Mouse (Mus musculus) adrenal gland, adult 2 months (tissue): Measurements from ENCODE around the gene Noc4l. TPM values are rescaled to one million over a fixed set of nuclear protein-coding genes. Genes with fewer than 3 reads are reported as not detected.

Source experiments
- DNase-seq: peaks from one replicate; pipeline ENCODE4 v3.0.0; 2021
- long read RNA-seq: library from polyadenylated mRNA; stranded (forward); transcript quantifications from one replicate; pipeline ENCODE4 v2.0.0, GENCODE M21; 2021
- polyA plus RNA-seq: library from polyadenylated mRNA; depleted of rRNA; stranded (reverse); fragments of >200 nt; gene quantifications from 2 replicates; pipeline ENCODE4 v1.2.3, GENCODE M21; 2012; rRNA removed
- total RNA-seq, 2 experiments: library from RNA; stranded (reverse); gene quantifications; 2 replicates each; pipeline ENCODE4 v1.2.3; 2021

Gene Noc4l
- total RNA-seq (10 to 100 TPM; 19.3 to 19.7 TPM), polyA plus RNA-seq (54.4 and 68.1 TPM in 2 replicates)
- long read RNA-seq, transcript Noc4l-201 (15 exons, 2,075 nt): major isoform, 22 of 24 reads
- long read RNA-seq, partial matches to known transcripts: 1 of 24 reads
- long read RNA-seq, other reads (novel, unspliced or antisense): 1 of 24 reads

DNA sequence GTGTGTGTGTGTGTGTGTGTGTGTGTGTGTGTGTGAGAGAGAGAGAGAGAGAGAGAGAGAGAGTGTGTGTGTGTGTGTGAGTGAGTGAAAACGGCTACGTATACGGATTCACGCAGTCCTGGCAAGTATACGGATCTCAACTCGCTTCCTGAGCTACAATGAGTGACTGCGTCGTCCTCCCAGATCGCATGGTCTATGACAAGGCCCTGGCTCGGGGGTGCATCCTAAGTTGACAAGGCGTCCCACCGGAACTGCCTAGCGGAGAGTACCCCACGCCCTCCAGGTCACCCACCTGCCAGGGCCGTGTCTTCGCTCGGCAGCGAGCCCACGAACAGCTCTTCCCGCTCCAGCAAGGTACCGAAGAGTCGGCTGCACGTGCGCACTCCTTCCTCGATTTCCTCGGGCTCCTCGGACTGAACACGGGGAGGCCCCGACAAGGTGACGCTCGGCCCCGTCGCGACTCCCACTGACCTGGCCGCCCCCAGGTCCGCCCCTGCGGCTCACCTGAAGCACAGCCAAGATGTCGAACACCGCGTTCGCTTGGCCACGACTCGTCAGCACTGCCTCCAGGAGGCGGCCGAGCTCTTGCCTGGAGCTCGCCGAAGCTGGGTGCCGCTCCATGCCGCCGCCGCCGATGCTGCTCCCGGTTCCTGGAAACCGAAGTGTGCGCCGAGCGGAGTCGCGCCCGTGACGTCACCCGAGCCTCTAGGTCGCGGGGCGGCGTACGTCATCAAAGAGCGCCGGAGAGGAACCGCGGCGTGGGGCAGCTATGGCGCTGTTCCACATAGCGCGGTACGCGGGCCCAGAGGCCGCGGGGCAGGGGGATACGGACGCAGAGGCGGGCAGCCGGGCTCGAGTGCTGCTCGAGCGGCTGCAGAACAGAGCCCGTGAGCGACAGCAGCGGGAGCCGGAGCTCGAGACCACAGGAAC is at the start of gene Noc4l, which contains the start of gene Ddx51:
Gene Noc4l, minus strand, starts transcription at position 699 of the 930 bp plus-strand sequence.
Gene Ddx51, plus strand, starts transcription at position 733 of the 930 bp plus-strand sequence.
- peak; percentile 95 for DNase-seq

DNA sequence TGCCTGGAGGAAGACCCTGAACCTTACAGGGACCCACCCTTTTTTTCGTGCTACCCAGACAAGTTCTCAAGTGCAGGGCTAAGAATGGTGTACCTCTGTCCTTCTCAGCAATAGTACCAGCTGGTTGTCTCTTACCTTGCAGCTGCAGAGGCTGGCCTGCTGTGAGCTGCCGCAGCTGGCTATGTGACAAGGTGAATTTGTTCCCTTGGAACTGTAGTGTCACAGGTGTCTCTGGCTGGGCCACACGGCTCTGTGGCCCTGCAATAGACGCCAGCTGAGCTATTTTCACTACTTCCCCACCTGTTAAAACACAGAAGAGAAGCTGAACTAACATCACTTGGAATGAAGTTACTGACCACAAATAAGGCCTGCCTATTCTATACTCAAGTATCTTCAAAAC is 45.4 kb upstream of the Noc4l start:
- DNase-seq: no peak

DNA sequence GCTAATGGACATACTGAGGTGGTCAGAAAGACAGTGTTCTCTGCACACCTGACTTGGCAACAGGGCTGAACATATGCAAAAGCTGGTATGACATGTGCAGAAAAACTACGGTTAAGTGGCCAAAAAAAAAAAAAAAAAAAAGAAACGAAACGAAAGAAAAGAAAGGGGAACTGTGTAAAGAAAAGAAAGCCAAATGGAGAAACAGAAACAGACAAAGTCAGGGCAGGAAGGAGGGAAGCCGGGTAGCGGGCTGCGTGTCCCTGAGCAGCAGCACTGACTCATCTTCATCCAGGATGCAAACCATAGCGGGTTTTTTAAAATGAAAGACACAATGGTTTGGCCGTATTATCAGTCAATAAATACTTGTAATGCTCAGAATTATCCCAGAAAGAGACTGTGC is 28.8 kb upstream of the Noc4l start:
- no peak for DNase-seq

DNA sequence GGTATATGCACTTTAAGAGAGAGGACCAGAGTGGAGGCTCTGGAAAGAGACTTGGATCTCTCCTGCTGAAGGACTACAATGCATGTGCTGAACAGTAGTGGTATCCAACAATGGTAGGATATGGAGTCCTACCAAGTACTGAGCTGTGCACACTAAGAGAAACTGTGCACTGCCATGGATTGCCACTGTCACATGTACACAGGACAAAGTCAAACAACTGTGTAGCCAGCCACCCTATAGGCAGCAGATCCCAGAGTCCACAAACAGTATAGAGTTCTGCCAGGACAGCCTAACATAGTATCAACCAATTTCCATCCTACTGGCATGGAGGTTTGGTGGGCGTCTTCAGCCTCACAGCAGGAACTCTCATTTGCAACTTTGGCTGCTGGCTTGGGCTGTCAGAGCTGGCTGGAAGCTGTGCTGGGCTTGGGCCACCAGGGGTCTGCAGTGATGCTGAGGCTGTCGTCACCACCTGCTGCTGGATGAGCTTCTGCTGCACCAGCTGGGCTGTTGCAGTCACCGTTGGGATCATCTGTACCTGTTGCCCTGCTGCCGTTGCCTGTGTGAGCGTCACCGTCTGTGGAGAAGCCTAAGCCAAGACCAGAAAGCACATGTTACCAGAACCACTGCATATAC is 12.4 kb upstream of the Noc4l start:
- no peak for DNase-seq

DNA sequence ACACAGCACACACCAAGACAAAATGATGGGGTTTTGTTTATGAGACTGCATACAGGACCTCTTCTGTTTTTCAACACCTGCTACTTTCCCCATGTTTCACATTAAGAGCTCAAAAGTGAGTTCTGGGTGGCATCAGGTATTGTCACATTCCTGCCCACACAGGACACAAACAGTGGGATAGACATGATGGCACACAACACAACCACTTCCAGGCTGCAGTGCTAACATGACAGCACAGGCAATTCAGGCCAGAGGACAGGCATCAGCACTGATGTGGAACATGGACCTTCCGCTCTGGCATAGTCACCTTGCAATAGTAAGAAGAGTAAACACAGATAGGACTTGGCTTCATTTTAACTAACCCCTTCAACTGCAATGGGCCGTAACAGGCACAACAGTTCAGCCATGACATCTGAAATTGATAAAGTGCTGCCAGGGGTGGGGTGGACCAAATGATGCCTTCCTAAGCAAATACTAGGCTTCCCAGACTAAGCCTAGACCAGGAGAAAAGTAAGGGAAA is 11.6 kb upstream of the Noc4l start:
- no peak for DNase-seq

DNA sequence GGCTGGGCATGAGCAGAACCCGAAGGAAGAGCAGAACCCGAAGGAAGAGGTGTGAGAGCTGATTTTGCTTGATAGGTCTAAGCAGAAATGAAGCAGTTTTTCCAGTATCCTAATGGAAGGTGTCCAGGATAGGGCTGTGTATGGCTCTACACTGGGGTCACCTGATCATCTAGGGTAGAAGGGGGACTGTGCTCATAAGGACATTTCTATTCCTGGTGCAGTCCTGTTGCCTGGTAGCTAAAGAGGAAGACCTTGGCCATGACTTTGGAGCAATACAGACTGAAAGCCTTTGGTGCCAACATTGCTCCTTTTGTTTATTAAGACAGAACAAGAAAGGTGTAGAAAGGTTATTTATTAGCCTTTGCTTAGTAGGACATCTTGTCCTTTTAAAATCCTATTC is 10.8 kb upstream of the Noc4l start:
- DNase-seq: no peak

DNA sequence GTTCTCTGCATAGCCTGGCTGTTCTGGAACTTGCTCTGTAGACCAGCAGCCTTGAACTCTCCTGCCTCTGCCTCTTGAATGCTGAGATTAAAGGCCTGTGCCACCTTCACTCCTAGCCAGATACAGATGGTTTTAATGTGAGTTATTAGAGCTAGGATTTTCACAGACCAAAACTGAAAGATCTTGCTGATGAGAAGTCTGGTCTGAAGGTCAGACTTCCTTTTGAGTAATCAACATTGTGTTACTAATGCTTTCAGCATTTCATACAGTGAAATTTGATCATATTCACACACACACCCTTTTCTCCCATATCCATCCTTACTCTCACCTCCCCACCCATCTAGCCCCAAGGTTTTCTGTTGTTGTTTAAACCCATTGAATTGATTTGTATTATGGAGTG is 6.5 kb upstream of the Noc4l start:
- no peak for DNase-seq

DNA sequence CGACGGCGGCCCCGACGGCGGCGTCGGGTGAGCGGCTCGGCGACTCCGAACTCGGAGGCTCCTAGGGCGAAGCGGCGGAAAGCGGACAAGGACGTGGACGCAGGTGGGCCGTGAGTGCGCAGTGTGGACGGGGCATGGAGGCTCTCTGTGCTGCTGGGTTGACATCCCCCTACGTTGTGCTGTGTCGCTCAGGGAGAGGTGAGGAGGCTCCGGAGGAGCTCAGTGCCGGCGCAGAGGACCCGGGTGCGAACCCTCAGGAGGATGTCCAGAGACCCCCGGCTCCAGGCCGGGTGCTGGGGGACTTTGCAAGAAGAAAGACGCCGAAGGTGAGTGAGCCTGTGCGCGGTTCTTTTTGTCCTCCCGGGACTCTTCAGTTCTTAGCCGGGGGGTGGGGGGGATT is 469 bp upstream of the Noc4l start:
- DNase-seq: no peak

DNA sequence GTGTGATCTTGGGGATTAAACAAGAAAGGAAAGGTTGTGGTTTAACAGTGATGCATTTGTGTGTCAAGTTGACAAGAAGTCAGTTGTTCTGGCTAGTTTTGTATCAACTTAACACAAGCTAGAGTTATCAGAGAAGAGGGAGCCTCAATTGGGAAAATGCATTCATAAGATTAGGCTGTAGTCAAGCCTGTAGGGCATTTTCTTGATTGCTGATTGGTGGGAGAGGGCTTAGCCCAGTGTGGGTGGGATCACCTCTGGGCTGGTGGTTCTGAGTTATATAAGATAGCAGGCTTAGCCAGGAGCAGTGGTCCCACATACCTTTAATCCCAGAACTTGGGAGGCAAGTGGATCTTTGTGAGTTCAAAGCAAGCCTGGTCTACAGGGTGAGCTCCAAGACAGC is 6.8 kb downstream of the Noc4l start:
- no peak for DNase-seq

DNA sequence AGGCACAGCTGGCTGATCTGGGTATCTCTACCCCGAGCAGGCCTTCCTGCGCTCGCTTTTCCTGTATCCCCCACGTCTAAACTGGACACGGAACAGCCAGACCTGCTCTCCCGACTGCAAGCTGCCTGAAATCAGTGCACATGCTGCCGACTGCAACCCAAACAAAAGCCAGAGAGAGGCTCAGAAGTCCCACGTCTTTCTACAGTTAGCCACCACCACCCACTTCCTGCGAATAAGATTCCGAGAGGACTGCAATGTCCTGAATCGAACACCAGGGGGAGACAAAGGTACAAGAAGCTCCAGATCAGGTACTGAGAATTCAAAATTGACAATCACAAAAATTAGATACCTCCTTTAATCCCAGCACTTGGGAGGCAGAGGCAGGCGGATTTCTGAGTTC is 13.8 kb downstream of the Noc4l start:
- DNase-seq: peak; percentile 63

DNA sequence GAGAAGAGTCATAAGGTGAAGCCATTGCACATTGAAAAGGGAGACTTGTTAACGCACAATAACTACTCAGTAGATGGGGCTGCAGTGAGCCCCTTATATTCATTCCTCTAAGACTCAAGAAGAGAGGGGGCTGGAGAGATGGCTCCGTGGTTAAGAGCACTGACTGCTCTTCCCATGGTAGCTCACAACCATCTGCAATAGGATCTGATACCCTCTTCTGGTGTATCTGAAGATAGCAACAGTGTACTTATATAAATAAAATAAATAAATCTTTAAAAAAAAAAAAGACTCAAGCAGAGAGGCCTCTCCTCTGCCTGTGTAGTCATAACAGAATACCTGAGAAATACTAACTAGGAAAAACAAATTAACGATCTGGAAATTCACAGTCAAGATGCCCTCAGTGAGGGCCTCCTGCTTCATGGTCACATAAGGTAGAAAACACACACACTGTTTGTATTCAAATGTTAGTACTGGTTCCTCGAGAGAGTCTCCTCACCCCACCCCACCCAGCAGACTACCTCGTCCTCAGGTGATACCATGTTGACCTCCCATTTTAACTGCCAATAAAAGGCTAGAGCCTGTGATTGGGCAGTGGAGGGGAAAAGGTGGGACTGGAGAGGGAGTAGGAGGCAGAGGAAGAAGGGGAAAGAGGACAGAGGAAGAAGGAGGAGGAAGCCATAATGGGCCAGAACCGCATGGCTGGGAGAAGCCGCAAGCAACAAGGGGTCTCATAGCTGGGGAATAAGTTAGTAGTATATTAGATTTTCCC is 14.7 kb downstream of the Noc4l start:
- no peak for DNase-seq

DNA sequence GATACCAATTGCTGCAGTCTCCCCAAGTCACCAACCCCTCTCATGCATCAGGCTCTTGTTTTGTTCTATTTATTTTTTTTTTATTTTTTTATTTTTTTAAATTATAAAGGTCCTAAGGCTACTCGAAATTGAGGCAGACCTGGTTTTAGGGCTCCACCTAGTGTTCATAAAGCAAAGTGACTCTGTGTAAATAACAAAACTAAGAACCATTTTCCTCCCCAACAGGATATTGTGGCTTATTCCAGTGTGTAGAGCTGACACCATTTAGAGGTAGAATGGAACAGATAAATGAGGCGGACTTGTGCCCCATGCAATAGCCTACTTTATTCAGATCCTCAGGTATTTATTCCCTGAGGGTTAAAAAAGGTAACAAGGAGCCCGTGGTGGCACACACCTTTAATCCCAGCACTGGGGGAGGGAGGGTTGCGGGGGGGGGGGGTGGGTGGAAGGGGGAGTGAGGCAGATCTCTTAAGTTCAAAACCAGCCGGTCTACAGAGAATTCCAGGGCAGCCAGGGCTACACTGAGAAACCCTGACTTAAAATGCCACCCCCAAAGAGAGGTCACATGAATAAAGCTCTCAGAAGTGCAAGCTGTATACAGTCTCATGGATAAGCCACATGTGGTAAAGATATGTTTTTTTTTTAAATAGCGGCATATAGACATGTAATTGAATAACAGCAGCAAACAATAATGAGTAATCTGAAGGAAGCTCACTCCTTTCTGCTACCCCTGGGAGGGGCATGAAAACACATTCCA is 17.1 kb downstream of the Noc4l start:
- DNase-seq: no peak

DNA sequence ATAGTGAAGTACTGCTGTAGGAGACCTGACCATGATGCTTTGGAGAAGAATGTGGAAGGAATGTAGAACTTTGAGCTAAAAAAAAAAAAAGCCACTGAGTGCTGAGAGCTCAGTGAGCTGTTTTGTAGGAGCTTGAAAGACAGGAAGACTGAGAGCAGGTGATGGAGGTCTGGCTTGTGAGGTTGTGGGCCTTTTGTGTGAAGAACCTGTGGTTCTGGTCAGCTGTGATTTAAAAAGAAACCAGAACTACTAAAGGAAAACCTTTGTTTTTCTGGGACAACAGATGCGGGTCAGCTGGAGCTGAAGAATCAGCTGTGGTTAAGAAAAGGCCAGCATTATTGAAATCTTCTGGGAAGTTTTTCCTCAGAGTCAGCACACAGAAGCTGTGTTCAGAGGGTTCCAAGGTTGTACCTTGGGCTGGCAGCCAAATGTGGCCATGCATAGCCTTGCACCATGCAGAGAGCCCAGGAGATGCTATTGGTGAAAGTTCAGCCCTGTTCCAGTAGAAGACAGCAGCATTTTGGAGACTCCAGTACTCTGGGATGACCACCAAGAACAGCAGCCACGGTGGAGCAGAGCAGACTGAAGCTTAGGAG is 23.6 kb downstream of the Noc4l start:
- peak; percentile 89 for DNase-seq

DNA sequence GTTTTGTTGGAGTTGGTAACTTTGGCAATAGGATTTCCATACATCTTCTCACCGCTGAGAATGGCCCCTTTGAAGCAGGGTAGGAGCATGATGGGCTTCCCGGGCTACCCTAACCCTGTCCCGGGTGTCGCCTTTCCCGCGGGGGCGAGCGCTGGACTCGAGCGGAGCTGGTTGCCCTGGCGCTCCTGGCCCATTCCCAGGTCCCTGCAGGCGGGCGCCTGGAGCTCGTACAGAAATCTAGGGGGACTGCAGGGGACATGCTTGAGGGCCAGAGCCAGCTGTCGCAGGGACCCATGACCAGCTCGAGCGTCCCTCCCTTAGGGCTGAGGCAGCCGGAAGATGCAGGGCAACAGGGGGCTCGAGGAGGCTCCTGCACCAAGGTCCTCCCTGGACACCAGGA is 25.1 kb downstream of the Noc4l start:
- DNase-seq: no peak

DNA sequence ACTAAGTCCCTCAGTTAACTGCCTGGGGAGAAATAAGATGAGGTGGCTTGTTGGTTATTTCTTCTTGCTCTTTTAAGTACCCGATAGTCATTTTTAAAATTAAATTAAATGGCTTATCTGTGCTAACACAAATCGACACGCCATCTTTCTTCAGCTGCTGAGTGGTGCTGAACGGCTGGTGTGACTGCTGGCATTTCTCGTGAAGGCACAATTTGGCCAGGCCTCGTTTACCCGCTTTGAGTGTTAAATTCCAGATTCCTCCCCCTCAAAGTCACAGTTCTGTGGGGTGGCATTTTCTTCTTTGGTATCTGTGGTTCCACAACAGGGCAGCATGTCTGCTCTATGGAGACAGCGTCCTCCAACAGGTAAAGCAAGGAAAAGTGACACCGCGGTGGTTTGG is 25.9 kb downstream of the Noc4l start:
- no peak for DNase-seq

DNA sequence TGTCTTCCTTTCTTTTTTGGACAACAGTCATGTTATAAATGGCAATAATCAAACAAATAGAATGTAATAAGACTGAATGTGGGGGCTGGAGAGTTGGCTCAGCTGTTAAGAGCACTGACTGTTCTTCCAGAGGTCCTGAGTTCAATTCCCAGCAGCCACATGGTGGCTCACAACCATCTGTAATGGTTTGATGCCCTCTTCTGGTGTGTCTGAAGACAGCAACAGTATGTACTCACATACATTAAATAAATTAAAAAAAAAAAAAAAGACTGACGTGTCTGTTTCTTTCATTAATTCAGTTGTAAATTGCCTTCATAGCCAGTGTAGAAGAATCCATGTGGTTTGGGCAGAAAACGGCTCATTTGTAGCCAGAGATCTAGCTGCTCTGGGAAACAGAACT is 28.9 kb downstream of the Noc4l start:
- DNase-seq: no peak

DNA sequence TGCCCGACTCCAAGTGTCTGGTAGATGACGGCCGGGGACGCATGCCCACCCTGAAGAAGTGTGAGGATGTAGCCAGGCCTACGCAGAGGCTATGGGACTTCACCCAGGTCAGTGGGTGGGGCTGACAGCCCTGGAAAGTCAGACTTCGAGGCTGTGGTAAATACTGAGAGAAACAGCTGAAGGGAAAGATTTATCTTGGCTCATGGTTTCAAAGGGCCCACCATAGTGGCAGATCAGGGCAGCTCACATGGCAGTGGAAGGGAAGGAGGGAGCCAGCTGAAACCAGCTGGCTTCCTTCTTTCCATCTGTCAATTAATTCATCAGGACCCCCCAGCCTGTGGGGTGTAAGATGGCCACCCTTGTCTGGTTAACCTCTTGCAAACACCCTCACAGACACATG is 34.0 kb downstream of the Noc4l start:
- no peak for DNase-seq

DNA sequence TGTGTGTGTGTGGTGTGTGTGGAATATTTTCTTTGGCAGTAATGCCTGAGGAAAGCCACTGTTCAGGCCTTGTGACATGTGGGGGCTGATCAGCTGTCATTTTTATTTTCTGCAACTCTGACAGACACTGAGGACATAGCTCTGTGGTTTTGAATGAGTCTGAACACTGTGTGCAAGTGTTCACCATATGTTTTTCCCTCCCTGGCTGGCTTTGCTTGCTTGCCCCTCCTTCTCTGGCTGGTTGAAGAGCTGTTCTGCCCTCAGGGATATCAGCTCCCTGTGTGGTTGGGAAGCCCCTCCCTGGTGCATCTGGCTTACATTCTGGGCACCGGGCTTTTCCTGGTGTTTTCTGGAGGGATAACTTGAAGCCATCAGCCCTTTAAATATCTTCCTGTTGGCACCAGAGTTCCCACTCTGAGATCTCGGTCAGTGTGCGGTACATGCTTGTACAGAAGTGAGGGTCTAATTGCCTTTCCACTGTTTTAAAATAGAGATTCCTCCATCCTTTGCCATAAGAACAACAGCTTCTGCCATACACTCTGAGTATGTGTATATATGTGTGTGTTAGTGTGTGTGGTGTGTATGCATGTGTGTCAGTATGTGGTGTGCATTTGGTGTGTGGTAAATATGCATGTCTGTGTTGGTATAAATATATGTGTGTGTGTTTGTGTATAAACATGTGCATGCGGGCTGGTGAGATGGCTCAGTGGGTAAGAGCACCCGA is 41.6 kb downstream of the Noc4l start:
- no peak for DNase-seq

DNA sequence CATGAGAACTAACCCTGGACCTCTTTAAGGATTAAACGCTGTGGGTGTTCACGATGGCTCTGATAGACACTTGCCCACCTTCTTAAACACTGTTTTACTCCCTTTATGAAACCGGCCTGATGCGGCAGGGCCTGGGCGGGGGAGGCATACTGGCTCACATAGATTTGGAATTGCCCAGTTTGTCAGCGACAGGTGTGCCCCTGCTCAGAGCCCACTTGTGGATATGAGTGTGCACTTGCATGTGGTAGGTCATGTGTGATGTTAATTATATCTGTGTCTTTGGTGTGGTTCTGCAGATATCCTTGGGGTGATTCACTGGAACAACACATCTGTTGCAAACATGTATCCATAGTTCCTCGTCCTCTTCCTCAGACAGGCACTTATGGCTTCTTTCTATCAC is 42.7 kb downstream of the Noc4l start:
- DNase-seq: no peak

DNA sequence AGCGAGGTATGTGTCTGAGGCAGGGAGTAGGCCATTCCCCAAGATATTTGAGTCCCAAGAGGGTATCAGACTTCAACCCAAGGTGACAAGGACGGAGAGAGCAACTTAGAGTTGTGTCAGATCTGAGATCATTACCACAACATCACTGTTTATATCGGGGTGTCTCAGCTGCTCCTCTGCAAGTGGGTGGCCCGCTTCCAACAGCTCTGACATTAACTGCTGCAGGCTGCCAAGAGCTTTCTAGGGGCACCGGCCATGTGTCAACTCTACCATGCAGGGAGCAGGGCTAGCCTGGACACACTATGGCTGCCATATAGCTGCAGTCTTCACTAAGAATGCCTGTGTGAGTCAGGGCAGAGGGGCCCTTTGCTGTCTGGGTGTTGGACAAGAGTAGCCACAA is 43.3 kb downstream of the Noc4l start:
- DNase-seq: no peak
